Mouse (Mus musculus) midbrain, embryonic 10.5 days (tissue): ENCODE measurements around the gene Hmgb1. TPM values are rescaled to one million over a fixed set of nuclear protein-coding genes. Genes with fewer than 3 reads are reported as not detected.

Source experiments
- DNase-seq: peaks from one replicate; pipeline ENCODE4 v3.0.0-alpha.2; 2017; ENCODE audit warnings: low spot score
- H3K27ac ChIP-seq: fragments of 300-500 bp; sonication (generic); replicated peaks from 2 replicates; pipeline ENCODE4 v1.5.1; 2016; ENCODE audit warnings: mild to moderate bottlenecking
- H3K27me3 ChIP-seq: fragments of 300-500 bp; sonication (generic); 2 replicates; pipeline ENCODE4 v1.6.1; 2016; ENCODE audit warnings: low read depth, mild to moderate bottlenecking; ENCODE audit not compliant: poor library complexity, severe bottlenecking
- H3K36me3 ChIP-seq: fragments of 300-500 bp; sonication (generic); 2 replicates; pipeline ENCODE4 v1.6.1; 2016; ENCODE audit warnings: mild to moderate bottlenecking, moderate library complexity
- H3K4me1 ChIP-seq: fragments of 300-500 bp; sonication (generic); 2 replicates; pipeline ENCODE4 v1.6.1; 2016
- H3K4me3 ChIP-seq: fragments of 300-500 bp; sonication (generic); 2 replicates; pipeline ENCODE4 v1.5.1; 2016; ENCODE audit warnings: mild to moderate bottlenecking, moderate library complexity
- H3K9me3 ChIP-seq: fragments of 300-500 bp; sonication (generic); replicated peaks from 2 replicates; pipeline ENCODE4 v1.6.1; 2016; ENCODE audit warnings: mild to moderate bottlenecking
- WGBS: fragments of 180-500 bp; shearing (Covaris S2); methylation state at CpG from one replicate; pipeline ENCODE4 v1.1.7; 2016; 5-methylcytosine and 5-hydroxymethylcytosine counted together
- polyA plus RNA-seq: library from polyadenylated mRNA; unstranded; fragments of >200 nt; fragmentation: Nextera tagmentation; extraction: Ambion mirVana; gene quantifications from 2 replicates; pipeline ENCODE4 v1.2.1, GENCODE M21; 2016

The Hmgb1 gene
- polyA plus RNA-seq, 1 experiment from 2014 or later: 1,420 TPM

DNA sequence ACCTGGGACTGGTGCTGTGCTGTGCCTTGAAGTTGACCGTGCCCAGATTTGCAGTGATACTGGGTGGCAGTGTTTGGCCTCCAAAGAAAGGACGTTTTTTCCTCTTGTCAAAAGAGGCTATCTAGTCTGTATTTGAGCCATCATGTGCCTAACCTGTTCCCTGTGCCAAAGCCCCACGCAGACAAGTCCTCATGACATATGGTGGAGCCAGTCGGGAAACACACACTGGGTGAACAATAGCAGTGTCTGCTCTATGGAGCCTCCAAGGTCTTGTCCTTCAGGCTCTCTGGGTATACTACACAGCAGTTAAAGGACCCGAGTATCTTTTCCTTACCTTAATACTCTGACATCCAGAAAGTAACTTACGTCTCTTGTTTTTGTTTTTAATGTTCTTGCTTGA, 141.0 kb downstream of the Hmgb1 start:
- no peak overlapping the region for H3K4me3 ChIP-seq
- WGBS: 88% methylated on average over 6 of the region's 6 CpGs
- DNase-seq: no peak
- peaks cover 4% of the 10 kb centered on the region; the same call in 1 of the 2 replicates for H3K9me3 ChIP-seq
- no peaks in the 10 kb centered on the region for H3K27me3 ChIP-seq
- H3K4me1 ChIP-seq: no peaks in the 10 kb centered on the region
- H3K27ac ChIP-seq: no peak overlapping the region
- H3K36me3 ChIP-seq: peaks cover 46% of the 10 kb centered on the region

DNA sequence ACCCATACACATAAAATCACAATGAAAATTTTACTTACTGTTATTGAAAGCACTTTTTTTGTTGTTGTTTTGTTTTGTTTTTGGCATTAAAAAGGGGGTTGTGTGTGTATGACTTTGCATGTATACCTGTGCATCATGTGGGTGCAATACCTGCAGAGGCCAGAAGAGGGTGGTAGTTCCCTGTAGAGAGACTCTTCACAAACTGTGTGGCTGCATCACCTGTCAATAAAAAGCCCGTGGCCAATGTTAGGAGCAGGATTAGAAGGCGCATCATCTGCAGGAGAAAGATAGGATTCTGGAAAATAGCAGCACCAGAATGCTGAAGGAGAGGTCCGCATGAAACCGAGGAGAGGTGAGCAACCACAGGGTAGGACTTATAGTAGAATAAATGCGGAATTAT, 144.5 kb downstream of the Hmgb1 start:
- WGBS: 91% methylated on average over 5 of the region's 5 CpGs
- peaks cover 14% of the 10 kb centered on the region; the same call in 1 of the 2 replicates for H3K9me3 ChIP-seq
- H3K27me3 ChIP-seq: no peaks in the 10 kb centered on the region
- no peak overlapping the region for H3K27ac ChIP-seq
- no peaks in the 10 kb centered on the region for H3K4me1 ChIP-seq
- peaks cover 20% of the 10 kb centered on the region for H3K36me3 ChIP-seq
- DNase-seq: no peak
- no peak overlapping the region for H3K4me3 ChIP-seq

GRCm38 (mm10) chr5:149037729-149038128, 146.6 kb downstream of the Hmgb1 start:
- WGBS: 31% methylated on average over 10 of the region's 10 CpGs
- no peak overlapping the region for H3K27ac ChIP-seq
- H3K36me3 ChIP-seq: peaks cover 10% of the 10 kb centered on the region
- H3K9me3 ChIP-seq: peaks cover 14% of the 10 kb centered on the region; the same call in 1 of the 2 replicates
- no peak for DNase-seq
- H3K4me3 ChIP-seq: no peak overlapping the region
- no peaks in the 10 kb centered on the region for H3K27me3 ChIP-seq
- no peaks in the 10 kb centered on the region for H3K4me1 ChIP-seq

GRCm38 (mm10) chr5:149036920-149037319, 147.4 kb downstream of the Hmgb1 start:
- Histone ChIP-seq H3K4me3 (no peak overlapping the region), H3K27me3 (peaks cover 5% of the 10 kb centered on the region), H3K9me3 (peaks cover 14% of the 10 kb centered on the region; the same call in 1 of the 2 replicates), H3K4me1 (peaks cover under 1% of the 10 kb centered on the region), H3K36me3 (peaks cover 8% of the 10 kb centered on the region), H3K27ac (no peak overlapping the region)
- DNase-seq: no peak
- 90% methylated on average over 3 of the region's 3 CpGs for WGBS

DNA sequence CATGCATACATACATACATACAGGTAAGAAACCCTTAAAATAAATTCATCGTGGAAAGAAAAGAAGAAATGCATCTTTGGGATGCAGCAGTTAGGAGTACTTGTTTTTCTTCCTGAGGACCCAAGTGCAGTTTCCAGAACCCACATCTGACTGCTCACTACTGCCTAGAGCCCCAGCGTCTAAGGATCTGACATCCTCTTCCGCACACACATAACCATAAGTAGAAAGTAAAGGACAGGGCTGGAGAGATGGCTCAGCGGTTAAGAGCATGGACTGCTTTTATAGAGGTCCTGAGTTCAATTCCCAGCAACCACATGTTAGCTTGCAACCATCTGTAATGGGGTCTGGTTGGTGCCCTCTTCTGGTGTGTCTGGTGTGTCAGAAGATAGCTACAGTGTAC, 151.9 kb downstream of the Hmgb1 start:
- H3K27me3 ChIP-seq: peaks cover 22% of the 10 kb centered on the region
- no peak for DNase-seq
- 96% methylated on average over 4 of the region's 4 CpGs for WGBS
- no peaks in the 10 kb centered on the region for H3K36me3 ChIP-seq
- H3K27ac ChIP-seq: no peak overlapping the region
- H3K4me1 ChIP-seq: peaks cover 21% of the 10 kb centered on the region
- peaks cover 10% of the 10 kb centered on the region; the same call in 1 of the 2 replicates for H3K9me3 ChIP-seq
- H3K4me3 ChIP-seq: no peak overlapping the region

DNA sequence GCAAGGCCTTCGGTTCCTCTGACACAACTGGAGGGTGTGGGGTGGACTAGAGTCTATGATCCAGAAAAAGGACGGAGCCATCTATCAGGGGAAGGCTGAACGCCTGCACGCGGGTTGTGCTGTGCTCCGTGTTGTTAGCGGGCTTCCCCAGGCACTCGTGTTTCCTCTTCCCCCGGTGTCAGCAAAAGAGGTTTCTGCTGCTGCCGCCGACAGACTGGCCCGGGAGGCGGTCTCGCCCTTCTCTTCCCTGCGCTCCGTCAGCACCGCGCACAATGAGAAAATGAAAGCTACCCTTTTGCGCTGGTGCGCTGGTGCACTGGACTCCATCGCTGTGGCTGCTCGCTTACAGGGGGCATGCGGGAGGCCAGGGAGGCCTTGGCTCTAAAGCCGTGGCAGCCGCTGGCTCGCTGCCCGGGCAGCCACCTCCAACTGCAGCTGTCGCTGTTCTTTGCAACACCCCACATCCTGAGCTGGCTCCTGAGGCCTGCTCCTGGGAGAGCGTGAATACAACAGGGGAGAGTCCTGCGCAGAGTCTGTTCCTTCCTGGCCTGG, 153.0 kb downstream of the Hmgb1 start:
- 7% methylated on average over 30 of the region's 30 CpGs for WGBS
- H3K36me3 ChIP-seq: no peaks in the 10 kb centered on the region
- peak; percentile 65 for DNase-seq
- peak overlapping the region; percentile 53 for H3K4me3 ChIP-seq
- H3K27me3 ChIP-seq: peaks cover 22% of the 10 kb centered on the region
- H3K27ac ChIP-seq: peak overlapping the region; percentile 89
- peaks cover 21% of the 10 kb centered on the region for H3K4me1 ChIP-seq
- H3K9me3 ChIP-seq: peaks cover 1% of the 10 kb centered on the region; the same call in 1 of the 2 replicates

DNA sequence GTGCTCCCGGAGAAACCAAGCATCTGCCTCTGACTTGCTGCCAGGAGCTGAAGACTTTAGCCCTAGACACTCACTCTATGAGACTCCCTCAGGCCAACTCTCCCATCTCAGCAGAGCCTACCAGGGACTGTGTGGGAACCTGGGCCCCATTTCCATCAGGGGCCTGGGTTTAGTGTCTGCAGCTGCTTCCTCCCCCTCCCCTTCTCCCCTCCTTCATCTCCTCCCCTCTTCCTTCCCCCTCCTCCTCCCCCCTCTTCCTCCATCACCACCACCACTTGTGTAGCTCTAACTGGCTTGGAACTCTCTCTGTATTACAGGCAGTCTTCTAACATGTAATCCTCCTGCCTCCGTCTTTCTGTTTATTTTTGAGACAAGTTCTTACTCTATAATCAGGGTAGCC, 154.2 kb downstream of the Hmgb1 start:
- WGBS: 67% methylated on average over 2 of the region's 2 CpGs
- H3K9me3 ChIP-seq: no peaks in the 10 kb centered on the region
- H3K4me3 ChIP-seq: no peak overlapping the region

DNA sequence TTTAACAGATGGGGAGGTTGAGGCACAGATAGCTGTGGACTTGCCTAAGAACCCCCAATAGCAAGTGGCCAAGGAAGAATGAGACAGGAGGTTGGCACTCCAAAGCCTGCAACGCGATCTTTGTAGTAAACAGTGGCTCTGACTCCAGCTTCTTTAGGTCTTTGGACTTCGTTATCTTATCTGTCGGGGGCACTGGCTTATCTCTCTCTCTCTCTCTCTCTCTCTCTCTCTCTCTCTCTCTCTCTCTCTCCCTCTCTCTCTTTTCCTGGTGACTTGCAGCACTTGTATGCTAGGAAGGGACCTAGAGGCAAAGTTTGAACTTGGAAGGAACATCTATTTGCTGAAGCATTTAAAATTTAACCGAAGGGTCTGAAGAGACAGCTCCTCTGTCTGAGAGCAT, 155.9 kb downstream of the Hmgb1 start:
- H3K4me3 ChIP-seq: no peak overlapping the region
- H3K4me1 ChIP-seq: peaks cover 21% of the 10 kb centered on the region
- WGBS: 74% methylated on average over 5 of the region's 5 CpGs
- H3K27me3 ChIP-seq: peaks cover 22% of the 10 kb centered on the region
- no peaks in the 10 kb centered on the region for H3K9me3 ChIP-seq
- H3K36me3 ChIP-seq: no peaks in the 10 kb centered on the region
- no peak for DNase-seq
- H3K27ac ChIP-seq: no peak overlapping the region

More for the DNA sequence above, 154.2 kb downstream of the Hmgb1 start:
- no peak for DNase-seq
- Histone ChIP-seq H3K27ac (no peak overlapping the region), H3K27me3 (peaks cover 22% of the 10 kb centered on the region), H3K4me1 (peaks cover 21% of the 10 kb centered on the region), H3K36me3 (no peaks in the 10 kb centered on the region)

DNA sequence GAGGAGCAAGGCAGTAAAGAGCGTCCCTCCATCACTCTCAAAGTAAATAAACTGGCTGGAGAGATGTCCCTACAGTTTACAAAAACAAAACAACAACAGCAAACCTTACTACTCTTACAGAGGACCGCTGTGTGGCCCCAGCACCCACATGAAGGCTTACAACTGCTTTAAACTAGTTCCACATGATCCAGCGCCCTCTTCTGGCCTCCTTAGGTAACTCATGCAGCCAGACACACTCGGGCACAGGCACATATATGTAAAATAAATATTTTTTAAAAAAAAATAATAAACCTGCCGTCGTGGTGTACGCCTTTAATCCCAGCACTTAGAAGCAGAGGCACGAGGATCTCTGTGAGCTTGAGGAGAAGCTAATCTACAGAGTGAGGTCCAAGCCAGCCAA, 156.9 kb downstream of the Hmgb1 start:
- H3K27me3 ChIP-seq: peaks cover 20% of the 10 kb centered on the region
- H3K4me3 ChIP-seq: no peak overlapping the region
- H3K4me1 ChIP-seq: peaks cover 21% of the 10 kb centered on the region
- no peak for DNase-seq
- no peaks in the 10 kb centered on the region for H3K9me3 ChIP-seq
- H3K27ac ChIP-seq: no peak overlapping the region
- H3K36me3 ChIP-seq: no peaks in the 10 kb centered on the region
- 78% methylated on average over 8 of the region's 8 CpGs for WGBS

GRCm38 (mm10) chr5:149021120-149021519, 163.2 kb downstream of the Hmgb1 start:
- no peaks in the 10 kb centered on the region for H3K36me3 ChIP-seq
- H3K27me3 ChIP-seq: peaks cover 26% of the 10 kb centered on the region
- H3K4me3 ChIP-seq: no peak overlapping the region
- H3K9me3 ChIP-seq: no peaks in the 10 kb centered on the region
- no peak overlapping the region for H3K27ac ChIP-seq
- DNase-seq: no peak
- peaks cover 2% of the 10 kb centered on the region for H3K4me1 ChIP-seq
- WGBS: 69% methylated on average over 7 of the region's 7 CpGs

GRCm38 (mm10) chr5:149020681-149021062, 163.6 kb downstream of the Hmgb1 start:
- DNase-seq: no peak
- H3K27ac ChIP-seq: no peak overlapping the region
- no peaks in the 10 kb centered on the region for H3K36me3 ChIP-seq
- peaks cover 30% of the 10 kb centered on the region for H3K27me3 ChIP-seq
- no peaks in the 10 kb centered on the region for H3K9me3 ChIP-seq
- H3K4me3 ChIP-seq: no peak overlapping the region
- H3K4me1 ChIP-seq: peaks cover 7% of the 10 kb centered on the region
- WGBS: 73% methylated on average over 16 of the region's 16 CpGs

DNA sequence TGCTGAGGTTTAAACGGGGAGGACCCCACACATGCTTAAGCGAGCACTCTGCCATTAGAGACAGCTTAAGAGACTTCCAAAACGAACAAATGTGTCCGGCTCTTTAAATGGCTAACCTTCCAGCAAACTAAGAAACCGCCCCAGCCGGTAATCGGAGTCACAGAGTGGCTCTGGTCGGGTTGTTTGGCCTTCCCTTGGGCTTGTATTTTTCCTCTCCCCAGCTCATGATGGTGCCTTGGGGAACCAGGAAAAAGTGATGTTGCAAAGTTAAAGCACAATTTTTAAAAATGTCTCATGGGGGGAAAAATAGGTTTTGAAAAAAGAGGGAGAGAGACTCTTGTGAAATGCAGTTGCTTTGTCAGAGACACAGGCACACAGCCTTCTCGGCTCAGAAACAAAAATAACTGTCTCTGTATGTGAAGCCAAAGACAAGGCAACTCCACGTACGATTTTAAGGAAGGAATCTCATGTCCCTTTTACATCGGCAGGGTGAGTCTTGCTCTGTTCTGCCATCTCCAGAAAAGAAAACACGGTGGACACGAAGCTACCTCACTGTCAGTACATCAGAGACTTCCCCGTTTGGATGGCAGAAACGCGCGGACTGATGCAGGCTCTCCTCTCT, 164.1 kb downstream of the Hmgb1 start:
- H3K27me3 ChIP-seq: peaks cover 34% of the 10 kb centered on the region
- H3K36me3 ChIP-seq: no peaks in the 10 kb centered on the region
- no peak overlapping the region for H3K27ac ChIP-seq
- H3K9me3 ChIP-seq: no peaks in the 10 kb centered on the region
- WGBS: 62% methylated on average over 18 of the region's 18 CpGs
- DNase-seq: no peak
- H3K4me3 ChIP-seq: no peak overlapping the region
- peaks cover 11% of the 10 kb centered on the region for H3K4me1 ChIP-seq

- WGBS: 86% methylated on average over 3 of the region's 3 CpGs
- DNase-seq: no peak
- no peak overlapping the region for H3K4me3 ChIP-seq
- H3K36me3 ChIP-seq: no peaks in the 10 kb centered on the region
- no peak overlapping the region for H3K27ac ChIP-seq
- H3K9me3 ChIP-seq: no peaks in the 10 kb centered on the region
- H3K27me3 ChIP-seq: peaks cover 49% of the 10 kb centered on the region
- H3K4me1 ChIP-seq: peaks cover 21% of the 10 kb centered on the region
Measured at GRCm38 (mm10) chr5:149017666-149018415, 166.4 kb downstream of the Hmgb1 start.
